Comparison of ENCODE assay signal across 33 mouse cellular contexts in genomic region chr8:117746651-117747050, GRCm38 (mm10). TPM values are rescaled to one million over a fixed set of nuclear protein-coding genes. Genes with fewer than 3 reads are reported as not detected.
DNase-seq lines count a peak whose midpoint lies in the region; ATAC-seq and TF ChIP-seq lines count a peak whose summit lies in the region.
"Had no signal": no experiment of that assay in that cellular context is flagged by ENCODE, and none has a peak within 500 bp of the region (broad histone marks: within the 10 kb centered on the region; RNA-seq: fewer than 3 reads in every experiment).

No protein-coding gene starts in this region.

- no peak for DNase-seq in kidney, adult 8-10 months
- DNase-seq in liver, adult 2 months (ENCODE audit: extremely low read depth, low read depth, low spot score) = peak; percentile 75
- no peak for DNase-seq in liver, embryonic 11.5 days (ENCODE audit: low spot score)
- peak; percentile 62 for DNase-seq in midbrain, embryonic 11.5 days (ENCODE audit: low spot score, missing footprints)
- DNase-seq in yolk sac, embryonic 10.5 days (ENCODE audit: low spot score) = peak; percentile 75
- DNase-seq: adrenal gland, postnatal 10 days; adrenal gland, postnatal 36 days; B cell, adult 2 months; cerebellum, adult 2 months; cerebellum, adult 9-11 months; cerebellum, postnatal 25 days; forebrain, postnatal 0 days; gastrocnemius, adult 2 months; gastrocnemius, postnatal 14 days; heart, adult 11 months; heart, postnatal 10 days; heart, postnatal 36 days had no signal

- H3K4me1 ChIP-seq in kidney, embryonic 15.5 days = no peaks in the 10 kb centered on the region
- peaks cover 27% of the 10 kb centered on the region for H3K4me1 ChIP-seq in liver, adult 2 months (ENCODE audit: control insufficient read depth, insufficient read depth, low read length)
- no peaks in the 10 kb centered on the region for H3K4me1 ChIP-seq in liver, embryonic 11.5 days (replicated peaks; ENCODE audit: control insufficient read depth, insufficient read depth, low read length)
- no peaks in the 10 kb centered on the region for H3K4me1 ChIP-seq in midbrain, embryonic 11.5 days (ENCODE audit: control insufficient read depth, insufficient read depth, low read length)
- no peaks in the 10 kb centered on the region for H3K4me1 ChIP-seq in midbrain, embryonic 15.5 days
- no peaks in the 10 kb centered on the region for H3K4me1 ChIP-seq in neural tube, embryonic 15.5 days
- H3K4me1 ChIP-seq: embryonic facial prominence, embryonic 12.5 days; hindbrain, embryonic 13.5 days had no signal

- H3K4me2 ChIP-seq in kidney, embryonic 15.5 days = 0 out of 2 replicates have a peak overlapping the region, but pooled peaks have one; percentile 1
- H3K4me2 ChIP-seq in liver, embryonic 11.5 days = no peak overlapping the region
- no peak overlapping the region for H3K4me2 ChIP-seq in midbrain, embryonic 11.5 days
- no peak overlapping the region for H3K4me2 ChIP-seq in midbrain, embryonic 15.5 days
- no peak overlapping the region for H3K4me2 ChIP-seq in neural tube, embryonic 15.5 days
- H3K4me2 ChIP-seq: embryonic facial prominence, embryonic 12.5 days; embryonic facial prominence, embryonic 15.5 days; heart, embryonic 12.5 days; heart, embryonic 15.5 days; hindbrain, embryonic 13.5 days had no signal

- no peaks in the 10 kb centered on the region for H3K9me3 ChIP-seq in kidney, embryonic 15.5 days (replicated peaks)
- no peaks in the 10 kb centered on the region for H3K9me3 ChIP-seq in liver, embryonic 11.5 days (ENCODE audit: control insufficient read depth, low read length)
- H3K9me3 ChIP-seq in midbrain, embryonic 11.5 days (ENCODE audit: control insufficient read depth, low read length) = no peaks in the 10 kb centered on the region
- no peaks in the 10 kb centered on the region for H3K9me3 ChIP-seq in midbrain, embryonic 15.5 days
- no peaks in the 10 kb centered on the region for H3K9me3 ChIP-seq in neural tube, embryonic 15.5 days (replicated peaks)
- H3K9me3 ChIP-seq: embryonic facial prominence, embryonic 12.5 days; embryonic facial prominence, embryonic 15.5 days; heart, embryonic 15.5 days; hindbrain, embryonic 10.5 days; hindbrain, embryonic 13.5 days had no signal

- no peaks in the 10 kb centered on the region for H3K27me3 ChIP-seq in kidney, embryonic 15.5 days
- H3K27me3 ChIP-seq in liver, adult 2 months (ENCODE audit: control insufficient read depth, insufficient read depth, low read length) = no peaks in the 10 kb centered on the region
- H3K27me3 ChIP-seq in liver, embryonic 11.5 days (replicated peaks; ENCODE audit: control insufficient read depth, insufficient read depth, low read length) = no peaks in the 10 kb centered on the region
- H3K27me3 ChIP-seq in midbrain, embryonic 11.5 days (ENCODE audit: control insufficient read depth, insufficient read depth, low read length) = no peaks in the 10 kb centered on the region
- H3K27me3 ChIP-seq in midbrain, embryonic 15.5 days (replicated peaks) = no peaks in the 10 kb centered on the region
- H3K27me3 ChIP-seq in neural tube, embryonic 15.5 days (replicated peaks) = no peaks in the 10 kb centered on the region
- H3K27me3 ChIP-seq: CH12.LX; embryonic facial prominence, embryonic 12.5 days; embryonic facial prominence, embryonic 15.5 days; heart, embryonic 12.5 days; heart, embryonic 15.5 days; hindbrain, embryonic 13.5 days; Patski had no signal

- H3K79me2 ChIP-seq in liver, adult 2 months (ENCODE audit: control insufficient read depth, insufficient read depth, low read length) = peaks cover 2% of the 10 kb centered on the region; the same call in 1 of the 2 replicates

- H3K9ac ChIP-seq in kidney, embryonic 15.5 days = no peak overlapping the region
- no peak overlapping the region for H3K9ac ChIP-seq in liver, adult 2 months (ENCODE audit: low read depth, low read length)
- no peak overlapping the region for H3K9ac ChIP-seq in liver, embryonic 11.5 days (ENCODE audit: low read depth, low read length)
- no peak overlapping the region for H3K9ac ChIP-seq in midbrain, embryonic 11.5 days (ENCODE audit: low read length)
- no peak overlapping the region for H3K9ac ChIP-seq in midbrain, embryonic 15.5 days
- H3K9ac ChIP-seq in neural tube, embryonic 15.5 days (replicated peaks) = no peak overlapping the region
- H3K9ac ChIP-seq: embryonic facial prominence, embryonic 12.5 days; embryonic facial prominence, embryonic 15.5 days; forebrain, postnatal 0 days; heart, embryonic 12.5 days; heart, embryonic 15.5 days; hindbrain, embryonic 13.5 days had no signal

- TF ChIP-seq CTCF in liver, adult 2 months (IDR thresholded peaks at IDR 0.05; ENCODE audit: low read depth, low read length) = no peak

- H3K36me3 ChIP-seq in kidney, embryonic 15.5 days = no peaks in the 10 kb centered on the region
- H3K36me3 ChIP-seq in liver, adult 2 months (ENCODE audit: control insufficient read depth, insufficient read depth, low read length) = peaks cover 23% of the 10 kb centered on the region
- no peaks in the 10 kb centered on the region for H3K36me3 ChIP-seq in liver, embryonic 11.5 days (ENCODE audit: control insufficient read depth, insufficient read depth, low read length)
- H3K36me3 ChIP-seq in midbrain, embryonic 11.5 days (ENCODE audit: control insufficient read depth, insufficient read depth, low read length) = no peaks in the 10 kb centered on the region
- H3K36me3 ChIP-seq in midbrain, embryonic 15.5 days (replicated peaks) = no peaks in the 10 kb centered on the region
- no peaks in the 10 kb centered on the region for H3K36me3 ChIP-seq in neural tube, embryonic 15.5 days
- H3K36me3 ChIP-seq: embryonic facial prominence, embryonic 12.5 days; embryonic facial prominence, embryonic 15.5 days; G1E; heart, embryonic 12.5 days; heart, embryonic 15.5 days; hindbrain, embryonic 10.5 days; hindbrain, embryonic 13.5 days had no signal

- TF ChIP-seq POLR2A in liver, adult 2 months (IDR thresholded peaks at IDR 0.05; ENCODE audit: extremely low read depth, insufficient read depth, low read length) = no peak

- H3K4me3 ChIP-seq in kidney, embryonic 15.5 days (replicated peaks) = no peak overlapping the region
- H3K4me3 ChIP-seq in liver, adult 2 months (ENCODE audit: insufficient read depth, low read depth, low read length) = no peak overlapping the region
- H3K4me3 ChIP-seq in liver, embryonic 11.5 days (ENCODE audit: low read depth, low read length) = no peak overlapping the region
- H3K4me3 ChIP-seq in midbrain, embryonic 11.5 days (ENCODE audit: low read depth, low read length) = no peak overlapping the region
- H3K4me3 ChIP-seq in midbrain, embryonic 15.5 days = no peak overlapping the region
- no peak overlapping the region for H3K4me3 ChIP-seq in neural tube, embryonic 15.5 days (replicated peaks)
- H3K4me3 ChIP-seq: embryonic facial prominence, embryonic 12.5 days; embryonic facial prominence, embryonic 15.5 days; gastrocnemius, adult 2 months; heart, embryonic 12.5 days; heart, embryonic 15.5 days; hindbrain, embryonic 10.5 days; hindbrain, embryonic 13.5 days had no signal

- ATAC-seq in kidney, embryonic 15.5 days (replicated peaks; ENCODE audit: low FRiP score) = no peak
- ATAC-seq in liver, embryonic 11.5 days (replicated peaks; ENCODE audit: low FRiP score) = no peak
- no peak for ATAC-seq in midbrain, embryonic 11.5 days (ENCODE audit: low FRiP score)
- ATAC-seq in midbrain, embryonic 15.5 days (replicated peaks) = no peak
- ATAC-seq in neural tube, embryonic 15.5 days (ENCODE audit: low FRiP score) = no peak
- ATAC-seq: forebrain, embryonic 14.5 days; forebrain, postnatal 0 days; Patski had no signal

- no peak overlapping the region for H3K27ac ChIP-seq in kidney, embryonic 15.5 days
- H3K27ac ChIP-seq in liver, adult 2 months (replicated peaks; ENCODE audit: insufficient read depth, low read depth, low read length) = peak overlapping the region; percentile 58; the same call in 1 of the 2 replicates
- H3K27ac ChIP-seq in liver, embryonic 11.5 days (ENCODE audit: low read depth, low read length) = no peak overlapping the region
- no peak overlapping the region for H3K27ac ChIP-seq in midbrain, embryonic 11.5 days (ENCODE audit: low read depth, low read length)
- no peak overlapping the region for H3K27ac ChIP-seq in midbrain, embryonic 15.5 days
- no peak overlapping the region for H3K27ac ChIP-seq in neural tube, embryonic 15.5 days (replicated peaks)
- H3K27ac ChIP-seq: embryonic facial prominence, embryonic 12.5 days; embryonic facial prominence, embryonic 15.5 days; gastrocnemius, adult 2 months; heart, embryonic 15.5 days; hindbrain, embryonic 10.5 days; hindbrain, embryonic 13.5 days had no signal

- 73% methylated on average over 5 of the region's 5 CpGs for WGBS in kidney, embryonic 15.5 days
- 15% methylated on average over 5 of the region's 5 CpGs for WGBS in liver, adult 2 months
- 58% methylated on average over 5 of the region's 5 CpGs for WGBS in liver, embryonic 11.5 days
- WGBS in midbrain, embryonic 11.5 days = 81% methylated on average over 5 of the region's 5 CpGs
- WGBS in midbrain, embryonic 15.5 days = 89% methylated on average over 5 of the region's 5 CpGs
- 91% methylated on average over 5 of the region's 5 CpGs for WGBS in neural tube, embryonic 15.5 days

RNA-seq across cellular contexts. Expression of gene Hsd17b2, which starts 44.9 kb away (rescaled TPM):
- 2.2 and 2.6 TPM in 2 replicates for polyA plus RNA-seq in kidney, embryonic 15.5 days (2015; fragmentation: Nextera tagmentation; extraction: Ambion mirVana)
- total RNA-seq in liver, adult 2 months (2014; rRNA removed) = 228 and 380 TPM in 2 replicates
- polyA plus RNA-seq in liver, adult 2 months (2012; rRNA removed) = 234 and 259 TPM in 2 replicates
- 13.8 and 15.6 TPM in 2 replicates for polyA plus RNA-seq in liver, embryonic 11.5 days (2014; fragmentation: Nextera tagmentation; extraction: Ambion mirVana)
- polyA plus RNA-seq in midbrain, embryonic 11.5 days (2014; fragmentation: Nextera tagmentation; extraction: Ambion mirVana) = not detected in 2 replicates
- 0.13 TPM in 1 of 2 replicates, not detected in the other for polyA plus RNA-seq in midbrain, embryonic 15.5 days (2015; fragmentation: Nextera tagmentation; extraction: Ambion mirVana)
- 0.35 and 2.8 TPM in 2 replicates for polyA plus RNA-seq in neural tube, embryonic 15.5 days (2015; fragmentation: Nextera tagmentation; extraction: Ambion mirVana)
- total RNA-seq: adrenal gland, adult 18-20 months; CH12.LX; common myeloid progenitor, adult 5-6 weeks; forebrain, postnatal 0 days; gastrocnemius, adult 2 months; gastrocnemius, postnatal 14 days; heart, postnatal 10 days; heart, postnatal 36 days had no signal
- polyA plus RNA-seq: embryonic facial prominence, embryonic 12.5 days; forebrain, embryonic 11.5 days; forebrain, embryonic 14.5 days; forebrain, postnatal 0 days; G1E; heart, embryonic 15.5 days; hindbrain, embryonic 10.5 days; hindbrain, embryonic 13.5 days had no signal

RNA-seq across cellular contexts. Expression of gene Mphosph6, which starts 55.1 kb away (rescaled TPM):
- polyA plus RNA-seq in kidney, embryonic 15.5 days (2015; fragmentation: Nextera tagmentation; extraction: Ambion mirVana) = 64.0 and 64.9 TPM in 2 replicates
- 3.2 and 3.4 TPM in 2 replicates for total RNA-seq in liver, adult 2 months (2014; rRNA removed)
- polyA plus RNA-seq in liver, adult 2 months (2012; rRNA removed) = 0.92 and 1.2 TPM in 2 replicates
- polyA plus RNA-seq in liver, embryonic 11.5 days (2014; fragmentation: Nextera tagmentation; extraction: Ambion mirVana) = 83.7 and 89.8 TPM in 2 replicates
- polyA plus RNA-seq in midbrain, embryonic 11.5 days (2014; fragmentation: Nextera tagmentation; extraction: Ambion mirVana) = 59.0 and 61.4 TPM in 2 replicates
- polyA plus RNA-seq in midbrain, embryonic 15.5 days (2015; fragmentation: Nextera tagmentation; extraction: Ambion mirVana) = 28.8 and 29.8 TPM in 2 replicates
- polyA plus RNA-seq in neural tube, embryonic 15.5 days (2015; fragmentation: Nextera tagmentation; extraction: Ambion mirVana) = 32.9 and 37.7 TPM in 2 replicates

Comparison
In these comparisons a context has a peak if more than half of its experiments do, and no peak if none do; other contexts are left out.
1. DNase-seq: peak in liver, adult 2 months (single experiment), midbrain, embryonic 11.5 days (single experiment) and yolk sac, embryonic 10.5 days (single experiment); none in kidney, adult 8-10 months (0 of 2) and liver, embryonic 11.5 days (single experiment).
2. RNA of gene Hsd17b2, which starts 44.9 kb away (polyA plus RNA-seq): 234 to 259 TPM in liver, adult 2 months; 13.8 to 15.6 TPM in liver, embryonic 11.5 days, 2.2 to 2.6 TPM in kidney, embryonic 15.5 days, 0.35 to 2.8 TPM in neural tube, embryonic 15.5 days, not detected in midbrain, embryonic 11.5 days and 0.13 TPM in midbrain, embryonic 15.5 days; every median in the first group is over 10 times any median in the second.
3. RNA of gene Mphosph6, which starts 55.1 kb away (polyA plus RNA-seq): 83.7 to 89.8 TPM in liver, embryonic 11.5 days, 64.0 to 64.9 TPM in kidney, embryonic 15.5 days, 59.0 to 61.4 TPM in midbrain, embryonic 11.5 days, 32.9 to 37.7 TPM in neural tube, embryonic 15.5 days and 28.8 to 29.8 TPM in midbrain, embryonic 15.5 days; 0.92 to 1.2 TPM in liver, adult 2 months; every median in the first group is over 10 times any median in the second.